Mouse (Mus musculus): ENCODE measurements around the gene Yy2.

The Yy2 gene

DNA sequence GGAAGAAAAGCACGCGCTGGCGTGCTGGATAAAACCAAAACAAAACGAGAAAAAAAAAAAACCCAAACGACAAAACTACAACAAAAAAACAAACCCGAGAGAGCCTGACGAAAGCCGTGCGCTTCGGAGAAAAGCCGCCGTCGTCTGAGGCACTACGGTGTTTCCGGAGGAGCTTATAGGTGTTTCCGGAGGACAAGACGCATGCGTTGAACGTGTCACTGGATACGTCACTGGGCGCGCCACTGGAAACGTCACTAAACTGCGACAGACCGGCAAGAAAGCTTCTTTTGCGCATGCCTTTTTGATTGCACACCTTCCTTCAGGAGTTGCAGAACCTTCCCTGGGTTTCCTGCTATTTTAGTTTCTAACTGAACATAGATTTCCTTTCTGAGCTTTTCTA is at the start of gene Yy2:
TSS of gene Yy2 (minus strand) at position 146 of the 400 bp plus-strand sequence.
- no peak for DNase-seq (ENCODE audit: low spot score)

DNA sequence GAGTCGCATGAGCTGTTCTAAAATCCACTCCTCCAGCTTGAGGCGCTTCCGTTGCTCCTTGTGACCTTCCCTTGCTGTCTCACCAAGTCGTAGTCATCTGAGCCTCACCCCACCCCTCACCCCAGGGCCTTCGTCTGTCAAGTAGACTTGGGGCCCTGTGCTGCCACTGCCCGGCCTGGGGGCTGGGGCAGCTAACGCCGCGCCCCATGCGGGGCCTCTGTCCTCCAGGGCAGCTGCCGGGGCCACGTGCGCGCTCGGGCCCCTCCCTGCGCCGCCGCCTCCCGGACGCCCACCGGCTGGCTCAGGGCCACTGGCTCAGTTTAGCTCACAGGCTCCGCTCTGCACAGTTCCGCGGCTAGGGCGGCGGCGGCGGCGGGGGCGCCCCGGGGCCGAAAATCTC is 44.1 kb upstream of the Yy2 start:
- DNase-seq (ENCODE audit: low spot score): peak; percentile 20

DNA sequence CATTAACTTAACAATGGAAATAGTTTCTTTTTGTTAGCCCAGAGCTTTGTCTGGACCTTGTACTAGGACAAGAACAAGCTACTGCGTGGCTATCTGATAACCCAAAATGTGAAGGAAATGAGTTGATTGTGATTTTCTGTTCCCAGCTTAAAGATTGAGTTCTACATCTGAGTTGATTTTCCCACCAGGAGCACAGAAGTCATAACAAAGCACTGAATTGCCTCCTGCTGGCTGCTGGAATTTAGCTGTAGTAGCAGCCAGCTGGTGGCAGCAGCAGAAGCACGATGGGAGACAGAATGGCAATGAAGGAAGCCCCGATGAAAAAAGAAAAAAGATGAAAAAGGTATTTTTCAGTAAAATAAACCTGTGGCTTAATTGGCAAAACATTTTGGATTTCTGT is 32.7 kb upstream of the Yy2 start:
- peak; percentile 39 for DNase-seq (ENCODE audit: low spot score)

DNA sequence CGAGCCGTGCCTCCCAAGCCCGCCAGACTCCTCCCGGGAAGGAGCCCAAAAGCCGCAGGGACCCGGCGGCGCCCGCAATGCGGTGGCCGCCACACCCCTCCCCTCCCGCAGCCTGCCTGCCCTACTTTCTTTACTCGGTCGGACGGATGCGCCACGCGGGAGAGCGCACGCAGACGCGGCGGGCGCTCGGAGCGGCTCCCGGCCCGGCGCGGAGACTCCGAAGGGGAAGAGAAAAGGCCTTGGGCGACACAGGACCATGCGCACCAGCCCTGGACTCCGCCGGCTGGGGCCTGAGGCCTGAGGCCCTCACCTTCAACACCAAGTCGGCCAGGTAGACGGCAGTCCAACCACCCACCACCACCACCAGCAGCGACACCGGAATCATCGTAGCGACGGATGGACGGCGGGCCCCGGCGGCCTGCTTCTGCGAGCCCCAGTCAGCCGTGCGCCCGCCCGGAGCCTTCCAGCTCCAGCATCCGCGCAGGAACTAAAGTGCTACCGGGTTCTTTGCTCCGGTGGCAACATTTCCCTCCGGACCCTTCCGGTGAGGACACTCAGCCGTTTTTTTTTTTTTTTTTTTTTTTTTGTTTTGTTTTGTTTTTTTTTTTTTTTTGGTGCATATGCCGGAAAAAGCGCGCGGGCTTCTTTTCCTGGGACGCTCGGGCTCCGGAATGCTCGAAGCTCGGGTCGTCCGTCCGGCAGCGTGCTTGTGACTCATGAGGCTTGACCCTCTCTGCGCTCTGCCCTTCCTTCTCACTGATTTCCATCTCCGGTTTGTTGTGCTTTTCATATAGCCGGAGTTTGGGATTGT is 29.6 kb upstream of the Yy2 start, which contains the start of gene Mbtps2:
TSS of gene Mbtps2 (minus strand) at position 530 of the 811 bp plus-strand sequence.
- peak; percentile 57 for DNase-seq (ENCODE audit: low spot score)

DNA sequence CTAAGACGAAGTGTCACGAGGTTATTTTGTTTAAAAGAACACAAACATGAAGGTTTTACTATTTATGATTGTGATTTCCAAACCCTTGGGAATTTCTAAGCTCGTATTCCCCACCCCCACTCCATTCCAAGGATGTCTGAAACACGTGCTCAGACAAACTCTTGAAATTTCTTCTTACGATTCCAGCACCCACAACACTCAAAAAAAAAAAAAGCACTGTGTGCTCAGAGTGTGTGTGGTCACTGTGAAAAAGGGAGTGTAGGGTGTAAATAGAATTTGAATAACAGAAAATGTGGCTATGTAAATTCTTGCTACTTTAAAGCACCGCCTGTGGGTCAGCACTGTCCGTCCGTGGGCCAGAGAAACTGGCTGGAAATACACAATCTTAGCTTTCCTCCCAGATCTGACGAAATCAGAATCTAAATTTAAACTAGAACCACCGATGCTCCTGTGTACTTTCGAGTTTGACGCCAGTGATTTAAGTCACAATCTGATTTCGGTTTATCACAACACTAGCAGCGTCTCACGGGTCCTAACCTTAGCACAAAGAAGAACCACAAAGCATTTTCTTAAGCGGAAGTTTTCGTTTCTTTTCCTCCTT is 28.9 kb upstream of the Yy2 start:
- no peak for DNase-seq (ENCODE audit: low spot score)

DNA sequence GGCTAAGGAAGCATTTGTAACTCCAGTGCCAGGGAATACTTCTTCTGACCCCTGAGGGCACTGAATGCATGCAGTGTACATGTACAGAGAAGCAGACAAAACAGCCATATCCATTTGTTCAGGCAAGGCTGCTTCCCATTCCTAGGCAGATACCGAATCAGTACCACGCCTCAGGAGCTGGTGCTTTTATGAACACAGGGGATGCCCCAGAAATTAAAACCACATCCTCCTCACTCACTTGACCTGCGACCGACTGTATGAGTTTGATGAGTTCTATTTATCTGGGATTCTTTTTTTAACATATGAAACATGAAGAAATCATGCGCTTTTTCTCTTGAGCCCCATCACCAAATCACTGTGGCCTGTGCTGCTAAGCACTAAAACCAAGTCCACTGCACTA is 28.0 kb upstream of the Yy2 start:
- no peak for DNase-seq (ENCODE audit: low spot score)

DNA sequence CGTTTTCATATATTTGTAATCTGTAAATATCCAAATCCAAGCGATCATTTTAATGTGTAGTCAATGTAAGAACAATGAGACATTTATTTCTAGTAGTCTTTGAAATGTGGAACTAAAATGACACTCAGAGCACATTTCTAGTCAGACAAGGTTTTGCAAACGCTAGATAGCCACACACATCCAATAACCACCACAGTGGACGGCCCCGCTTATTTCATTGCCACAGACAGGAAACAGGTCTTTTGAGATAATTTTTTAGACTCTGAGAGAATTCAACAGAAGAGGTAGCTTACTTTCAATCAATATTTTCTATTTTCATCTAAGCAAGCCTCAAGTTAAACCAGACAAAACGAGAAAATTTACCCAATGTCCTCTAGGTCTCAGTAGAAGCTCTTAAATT is 27.1 kb upstream of the Yy2 start:
- no peak for DNase-seq (ENCODE audit: low spot score)

DNA sequence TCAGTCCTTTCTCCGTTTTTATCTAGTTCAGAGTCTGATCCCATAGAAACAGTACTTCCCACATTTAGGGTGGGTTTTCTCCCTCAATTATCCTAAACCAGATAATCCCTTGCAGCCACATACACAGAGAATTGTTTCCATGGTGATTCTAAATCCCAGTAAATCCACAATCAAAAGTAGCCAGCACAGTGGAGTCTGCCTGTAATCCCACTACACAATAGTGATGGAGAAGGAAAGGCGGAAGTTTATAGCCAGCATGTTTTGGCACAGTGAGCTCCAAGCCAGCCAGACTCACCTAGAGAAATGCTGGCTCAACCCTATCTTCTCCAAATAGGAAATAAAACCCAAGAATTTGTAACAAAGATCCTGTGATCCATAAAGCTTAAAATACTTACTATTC is 25.8 kb upstream of the Yy2 start:
- DNase-seq (ENCODE audit: low spot score): no peak

DNA sequence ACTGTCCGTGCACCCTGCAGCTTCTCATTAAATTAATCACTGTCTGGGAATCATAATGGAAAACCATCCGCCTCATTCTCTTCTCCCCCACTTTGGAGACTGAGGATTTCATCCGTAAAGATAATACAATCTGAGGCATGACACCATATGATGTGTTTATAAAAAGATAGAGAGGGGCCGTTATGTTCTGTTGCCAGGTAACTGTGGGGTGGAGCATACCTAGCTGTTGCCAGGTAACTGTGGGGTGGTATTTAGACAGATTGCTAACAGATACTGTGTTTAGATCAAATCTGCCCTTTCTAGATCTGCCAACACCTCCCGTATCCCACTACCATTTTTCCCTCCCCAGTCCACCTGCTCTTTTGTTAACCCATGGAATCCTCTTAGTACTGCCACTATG is 18.2 kb upstream of the Yy2 start:
- no peak for DNase-seq (ENCODE audit: low spot score)

DNA sequence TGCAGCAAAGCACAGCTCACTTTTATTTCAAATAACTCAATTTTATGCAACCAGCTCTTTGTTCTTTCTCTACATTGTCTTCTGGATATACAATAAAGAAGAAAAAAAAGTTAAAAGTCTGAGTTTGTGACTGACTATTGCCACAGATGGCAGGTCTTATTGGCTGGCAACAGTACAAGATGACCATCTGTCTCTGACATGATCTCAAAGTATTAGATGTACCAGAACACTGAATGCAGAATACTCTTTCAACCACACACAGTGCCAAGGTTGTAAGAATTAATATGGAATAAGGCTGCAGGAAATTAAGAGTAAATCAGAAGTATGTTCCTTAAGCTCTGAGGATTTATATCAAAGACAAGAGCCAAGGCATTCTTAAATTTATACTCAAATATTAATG is 17.6 kb upstream of the Yy2 start:
- DNase-seq (ENCODE audit: low spot score): peak; percentile 9

DNA sequence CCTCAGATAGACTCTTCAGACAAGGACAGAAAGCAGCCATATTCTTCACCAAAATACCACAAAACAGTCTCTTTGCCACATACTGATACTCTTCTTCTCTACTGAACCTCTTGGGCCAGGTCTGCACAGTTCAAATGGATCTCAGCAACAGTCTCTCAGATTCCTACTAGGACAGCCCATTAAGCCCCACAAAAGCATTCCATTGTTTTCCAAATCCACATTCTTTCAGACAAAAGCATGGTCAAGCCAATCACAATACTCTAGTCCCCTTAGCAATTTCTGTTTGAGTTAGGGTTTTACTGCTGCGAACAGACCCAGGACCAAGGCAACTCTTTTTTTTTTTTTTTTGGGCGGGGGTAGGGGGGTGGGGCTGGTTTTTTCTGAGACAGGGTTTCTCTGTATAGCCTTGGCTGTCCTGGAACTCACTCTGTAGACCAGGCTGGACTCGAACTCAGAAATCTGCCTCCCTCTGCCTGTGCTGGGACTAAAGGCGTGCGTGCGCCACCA is 10.4 kb upstream of the Yy2 start:
- no peak for DNase-seq (ENCODE audit: low spot score)

DNA sequence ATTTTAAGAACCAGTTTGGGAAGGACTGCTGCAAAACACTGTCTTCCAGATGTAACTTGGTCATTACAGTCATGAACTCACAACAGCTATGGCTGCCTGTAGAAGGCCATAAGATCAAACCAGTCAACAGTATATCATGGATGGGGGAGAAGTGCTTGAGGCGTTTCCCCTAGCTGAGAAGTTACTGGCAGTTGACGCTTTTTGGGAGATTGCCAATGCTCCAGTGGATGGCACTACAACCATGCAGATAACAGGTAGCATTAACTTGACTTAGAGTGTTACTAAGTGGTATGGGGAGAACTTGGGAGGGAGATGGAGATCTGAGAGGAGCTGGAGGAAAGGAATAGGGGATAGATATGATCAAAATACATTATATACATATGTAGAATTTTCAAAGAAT is 5.9 kb upstream of the Yy2 start:
- DNase-seq (ENCODE audit: low spot score): no peak

DNA sequence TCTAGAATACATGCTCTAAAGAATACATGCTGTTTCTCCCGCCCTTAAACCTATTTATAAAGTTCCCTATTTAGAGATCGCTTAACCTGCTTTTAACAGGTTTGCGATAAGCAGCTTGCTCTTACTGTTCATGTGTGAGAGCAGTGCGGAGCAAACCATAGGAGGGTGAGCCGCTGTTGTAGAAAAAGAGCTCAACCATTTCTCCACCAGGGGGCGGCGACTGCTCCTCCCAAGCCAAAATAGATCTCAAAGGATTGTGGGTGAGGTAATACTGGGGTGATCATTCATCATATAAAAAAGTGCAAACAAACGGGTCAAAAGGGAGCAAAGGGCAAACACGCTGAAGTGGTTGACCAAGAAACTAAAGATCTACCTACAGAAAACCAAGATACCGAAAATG is 5.0 kb downstream of the Yy2 start:
- DNase-seq (ENCODE audit: low spot score): no peak

DNA sequence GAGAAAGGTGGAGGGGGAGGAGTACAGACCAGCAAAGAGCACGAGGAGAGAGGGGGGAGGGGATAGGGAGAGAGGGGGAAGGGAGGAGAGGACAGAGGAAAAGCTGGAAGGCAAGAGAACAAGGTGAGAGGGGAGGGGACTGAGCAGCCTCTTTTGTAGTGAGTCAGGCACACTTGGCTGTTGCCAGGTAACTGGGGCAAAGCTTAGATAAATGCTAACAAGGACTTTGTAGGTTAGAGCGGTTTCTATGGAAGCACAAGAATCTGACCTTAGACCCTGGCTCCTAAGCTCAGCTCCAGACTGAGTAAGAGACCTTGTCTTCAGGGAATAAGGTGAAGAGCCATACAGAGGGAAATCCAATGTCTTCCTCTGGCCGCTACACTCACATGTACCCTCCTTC is 21.7 kb downstream of the Yy2 start:
- no peak for DNase-seq (ENCODE audit: low spot score)

All from layer of hippocampus, adult 11-12 months (tissue).